Mouse (Mus musculus) central nervous system, embryonic 18 days (tissue): Measurements from ENCODE around the gene Mrpl36. TPM values are rescaled to one million over a fixed set of nuclear protein-coding genes. Genes with fewer than 3 reads are reported as not detected.

Experiments
- polyA plus RNA-seq: library from polyadenylated mRNA; depleted of rRNA; stranded (reverse); fragments of >200 nt; gene quantifications from 2 replicates; pipeline ENCODE4 v1.2.3, GENCODE M21; 2012; rRNA removed

Gene Mrpl36
- 67.2 and 72.8 TPM in 2 replicates for polyA plus RNA-seq

GRCm38 (mm10) chr13:73327827-73328698 is at the start of gene Mrpl36, which contains the start of gene Ndufs6:
Gene Mrpl36, plus strand, starts transcription at chr13:73328513.
Gene Ndufs6, minus strand, starts transcription at chr13:73328542.

Other genes starting within 250 kb of the Mrpl36 start
- 0.35 and 0.68 TPM in 2 replicates for gene Irx4, start 68.0 kb upstream of the Mrpl36 start, polyA plus RNA-seq
- 269 and 277 TPM in 2 replicates for gene Ndufs6, start within 50 bp of the Mrpl36 start, polyA plus RNA-seq
- 105 and 109 TPM in 2 replicates for gene Lpcat1, start 138.7 kb downstream of the Mrpl36 start, polyA plus RNA-seq
- 3.5 and 3.7 TPM in 2 replicates for gene Slc6a3, start 208.2 kb downstream of the Mrpl36 start, polyA plus RNA-seq